Mouse (Mus musculus): ENCODE measurements around the gene Zdhhc18. TPM values are rescaled to one million over a fixed set of nuclear protein-coding genes. Genes with fewer than 3 reads are reported as not detected.

The Zdhhc18 gene
- 38.5 and 43.3 TPM in 2 replicates for polyA plus RNA-seq (2012; rRNA removed)

- peak in 1 of 2 experiments; percentile 85 for DNase-seq (ENCODE audit: extremely low spot score in 1 of 2, low spot score in 1 of 2)
Observed at GRCm38 (mm10) chr4:133649989-133650699, at the start of gene Zdhhc18. Gene Zdhhc18, minus strand, starts transcription at chr4:133650154.

DNA sequence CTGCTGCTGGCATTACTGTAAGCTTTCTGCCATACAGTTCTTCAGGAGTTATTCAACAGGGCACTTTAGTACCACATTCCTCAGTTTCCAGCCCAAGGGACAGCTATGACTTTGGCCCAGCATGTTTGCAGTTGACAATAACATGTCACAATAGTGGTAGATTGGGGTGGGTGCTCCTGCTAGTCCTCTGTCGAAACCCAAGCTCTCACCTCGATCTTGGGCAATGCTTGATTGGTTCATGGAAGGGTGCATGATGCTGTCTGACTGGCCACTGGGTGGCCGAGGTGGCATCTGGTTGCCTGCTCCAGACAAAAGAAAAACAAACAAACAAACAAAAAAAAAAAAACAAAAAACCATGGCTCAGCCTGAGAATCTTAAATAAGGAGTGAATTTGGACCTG is 45.4 kb upstream of the Zdhhc18 start:
- no peak for DNase-seq (ENCODE audit: extremely low spot score in 1 of 2, low spot score in 1 of 2)

DNA sequence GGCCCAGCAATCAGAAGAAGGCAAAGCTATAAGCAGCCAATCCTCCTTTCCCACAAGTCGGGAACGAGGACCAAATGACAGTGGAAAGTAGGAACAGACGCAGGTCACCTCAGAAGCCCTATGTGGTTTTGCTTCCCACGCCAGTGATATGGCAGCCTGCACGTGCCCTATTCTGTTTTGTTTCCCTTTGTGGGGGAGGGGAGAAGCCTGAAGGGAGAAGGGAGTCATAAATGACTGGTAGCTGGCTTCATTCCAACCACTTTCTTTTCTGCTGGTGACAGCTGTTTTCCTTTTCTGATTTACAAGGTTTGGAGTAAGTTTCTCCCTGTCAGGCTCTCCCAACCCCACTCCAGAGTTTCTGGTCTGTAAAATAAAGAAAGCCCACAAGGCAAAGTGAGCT is 40.3 kb upstream of the Zdhhc18 start:
- DNase-seq (ENCODE audit: extremely low spot score in 1 of 2, low spot score in 1 of 2) = no peak

DNA sequence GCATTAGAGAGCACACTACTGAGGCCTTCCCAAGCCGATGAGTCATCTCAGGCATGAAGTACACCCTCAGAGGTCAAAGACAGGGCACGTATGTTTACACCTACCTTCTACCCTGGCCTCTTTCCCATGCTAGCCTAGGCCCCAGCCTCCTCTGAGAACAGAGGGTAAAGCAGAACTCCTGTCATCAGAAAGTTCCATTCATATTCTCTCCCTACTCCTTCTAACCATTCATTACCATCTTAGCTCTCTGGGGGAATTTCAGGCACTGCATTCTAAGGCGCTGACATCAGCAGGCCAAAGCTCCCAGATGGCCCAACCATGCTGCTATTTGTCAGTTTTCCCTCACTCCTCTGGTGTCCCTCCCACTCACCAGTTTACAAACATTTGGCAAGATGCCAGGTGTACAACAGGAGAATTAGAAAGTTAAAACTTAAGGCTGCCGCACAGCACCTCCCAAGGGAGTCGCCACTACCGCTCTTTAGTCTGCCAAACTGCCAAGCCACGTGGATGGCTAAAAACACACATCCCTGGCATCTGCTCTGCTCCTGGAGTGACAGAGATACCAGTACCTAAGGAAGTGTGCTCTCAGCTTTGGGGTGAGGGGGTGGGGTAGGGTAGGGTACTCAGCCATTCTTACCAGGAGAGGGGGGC is 38.6 kb upstream of the Zdhhc18 start:
- DNase-seq (ENCODE audit: extremely low spot score in 1 of 2, low spot score in 1 of 2) = peak in 1 of 2 experiments; percentile 39

GRCm38 (mm10) chr4:133687126-133687525 is 37.2 kb upstream of the Zdhhc18 start:
- DNase-seq (ENCODE audit: extremely low spot score in 1 of 2, low spot score in 1 of 2) = no peak

- no peak for DNase-seq (ENCODE audit: extremely low spot score in 1 of 2, low spot score in 1 of 2)
Observed at GRCm38 (mm10) chr4:133686512-133686911, 36.6 kb upstream of the Zdhhc18 start.

GRCm38 (mm10) chr4:133680206-133680786 is 30.3 kb upstream of the Zdhhc18 start:
- DNase-seq (ENCODE audit: extremely low spot score in 1 of 2, low spot score in 1 of 2) = no peak

- no peak for DNase-seq (ENCODE audit: extremely low spot score in 1 of 2, low spot score in 1 of 2)
Observed at GRCm38 (mm10) chr4:133679629-133680028, 29.7 kb upstream of the Zdhhc18 start.

- no peak for DNase-seq (ENCODE audit: extremely low spot score in 1 of 2, low spot score in 1 of 2)
Observed at GRCm38 (mm10) chr4:133677266-133677665, 27.3 kb upstream of the Zdhhc18 start.

- no peak for DNase-seq (ENCODE audit: extremely low spot score in 1 of 2, low spot score in 1 of 2)
Observed at GRCm38 (mm10) chr4:133676189-133676588, 26.2 kb upstream of the Zdhhc18 start.

DNA sequence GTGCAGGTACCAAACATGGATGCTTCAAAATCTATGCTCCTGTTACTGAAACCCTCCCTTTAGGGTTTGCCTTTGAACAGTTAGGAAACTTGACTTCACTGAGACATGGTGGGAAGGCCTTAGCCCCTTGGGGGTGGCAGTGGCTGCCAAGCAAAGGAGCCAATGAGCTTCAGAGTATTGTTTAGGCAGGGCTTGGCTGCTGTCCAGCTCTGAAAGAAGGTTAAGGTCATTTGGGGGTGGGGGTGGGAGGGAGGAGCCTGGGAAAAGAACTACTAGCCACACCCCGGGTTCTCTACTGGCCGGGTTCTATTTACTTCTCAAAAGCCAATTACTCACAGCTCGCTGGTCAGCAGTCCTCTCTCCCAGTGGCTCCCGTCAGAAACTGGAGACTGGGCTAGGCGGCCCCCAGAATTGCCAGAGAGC is 25.7 kb upstream of the Zdhhc18 start:
- peak in 1 of 2 experiments; percentile 57 for DNase-seq (ENCODE audit: extremely low spot score in 1 of 2, low spot score in 1 of 2)

DNA sequence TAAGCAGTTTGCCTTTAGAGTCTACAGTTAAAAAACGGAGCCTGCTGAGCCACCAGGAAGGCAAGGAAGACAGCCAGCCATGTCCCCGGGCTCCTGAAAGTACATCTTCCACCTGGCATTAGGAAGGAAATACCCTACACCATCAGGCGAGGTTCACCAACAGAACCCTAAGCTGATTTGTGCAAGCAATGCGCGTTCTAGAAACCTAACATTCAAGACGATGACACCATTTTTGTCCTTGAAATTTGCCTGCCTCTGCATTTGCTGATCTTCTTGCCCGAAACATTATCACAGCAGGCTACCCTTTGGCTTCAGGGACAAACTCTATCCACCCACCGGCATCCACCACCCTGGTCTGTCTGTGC is 24.4 kb upstream of the Zdhhc18 start:
- no peak for DNase-seq (ENCODE audit: extremely low spot score in 1 of 2, low spot score in 1 of 2)

GRCm38 (mm10) chr4:133673666-133674330 is 23.8 kb upstream of the Zdhhc18 start:
- peak in 1 of 2 experiments; percentile 56 for DNase-seq (ENCODE audit: extremely low spot score in 1 of 2, low spot score in 1 of 2)

GRCm38 (mm10) chr4:133672845-133673647 is 23.1 kb upstream of the Zdhhc18 start:
- DNase-seq (ENCODE audit: extremely low spot score in 1 of 2, low spot score in 1 of 2) = no peak

DNA sequence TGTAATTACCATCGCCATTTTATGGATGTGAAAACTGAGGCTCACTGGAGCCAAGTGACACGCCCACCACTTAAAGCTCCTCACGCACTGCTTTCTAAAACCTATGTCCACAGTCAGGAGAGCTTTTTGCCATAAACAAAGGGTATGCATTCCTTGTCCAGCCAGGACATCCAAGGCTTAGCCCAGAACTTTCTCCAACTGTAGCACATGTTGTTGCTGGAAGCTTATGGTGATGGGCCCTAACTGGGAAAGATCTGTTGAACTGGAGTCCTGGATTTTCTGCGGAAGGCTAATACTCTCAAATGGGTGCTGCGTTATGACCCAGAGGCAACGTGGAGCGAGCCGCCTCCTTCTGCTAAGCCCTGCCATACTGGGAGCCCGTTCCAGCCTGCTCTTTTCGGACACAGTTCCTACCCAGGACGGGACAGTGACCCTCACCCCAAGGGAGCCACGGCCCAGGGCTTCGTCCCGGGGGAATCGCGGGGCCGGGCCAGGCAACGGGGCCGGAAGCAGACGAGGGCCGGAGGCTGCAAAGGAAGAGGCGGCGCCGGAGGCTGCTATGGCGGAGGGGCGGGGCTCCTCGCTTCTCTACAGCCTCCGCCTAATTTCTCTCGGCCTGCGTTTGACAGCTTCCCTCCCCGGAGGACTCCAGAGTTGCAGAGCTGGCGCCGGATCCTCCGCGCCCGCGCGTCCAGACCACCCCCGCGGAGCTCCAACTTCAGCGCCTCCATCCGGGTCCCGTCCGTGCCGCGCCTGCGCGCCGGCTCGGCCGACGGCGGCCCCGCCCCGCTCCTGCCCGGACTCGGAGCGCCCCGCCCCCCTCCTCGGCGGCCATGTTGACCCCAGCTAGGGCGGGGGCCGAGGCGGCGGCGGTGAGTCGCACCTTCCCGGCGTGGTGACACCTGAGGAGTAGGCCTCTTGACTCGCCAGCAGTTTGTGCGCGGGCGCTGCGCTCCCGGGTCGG is 22.2 kb upstream of the Zdhhc18 start, which contains the start of gene Pigv:
TSS of gene Pigv (minus strand) at position 767 of the 964 bp plus-strand sequence.
- DNase-seq (ENCODE audit: extremely low spot score in 1 of 2, low spot score in 1 of 2) = peak; percentile 79 to 95

DNA sequence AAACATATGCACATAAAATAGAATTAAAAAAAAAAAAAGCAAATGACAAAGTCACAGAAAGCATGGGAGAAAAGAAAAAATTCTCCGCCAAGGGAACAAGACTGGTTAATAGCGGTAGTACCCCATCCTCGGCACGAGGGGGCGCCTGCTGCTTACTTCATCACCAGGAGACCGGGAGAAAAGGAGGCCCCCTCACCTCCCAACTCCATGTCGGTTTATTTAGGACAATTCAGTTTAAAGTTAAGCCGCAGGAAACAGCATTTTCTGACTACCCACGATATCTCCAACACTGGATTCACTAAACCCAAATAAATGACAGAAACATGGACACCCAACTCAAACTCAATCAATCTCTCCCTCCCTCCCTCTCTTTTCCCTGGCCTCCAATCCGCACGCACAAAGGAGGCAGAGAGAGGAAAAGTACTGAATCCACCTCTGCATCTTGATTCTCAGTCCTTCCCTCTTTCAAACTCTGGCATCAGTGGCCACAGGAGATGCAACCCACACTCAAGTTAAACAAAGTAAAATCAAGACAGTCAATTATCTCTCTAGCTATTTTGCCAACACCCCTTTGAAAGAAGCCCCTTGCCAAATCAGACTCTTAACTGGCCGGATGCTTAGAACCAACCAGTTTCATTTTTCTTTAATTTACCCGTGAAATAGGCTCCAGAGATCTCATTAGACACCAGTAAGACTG is 21.4 kb upstream of the Zdhhc18 start:
- peak; percentile 71 to 93 for DNase-seq (ENCODE audit: extremely low spot score in 1 of 2, low spot score in 1 of 2)

GRCm38 (mm10) chr4:133669652-133670210 is 19.8 kb upstream of the Zdhhc18 start:
- no peak for DNase-seq (ENCODE audit: extremely low spot score in 1 of 2, low spot score in 1 of 2)

- no peak for DNase-seq (ENCODE audit: extremely low spot score in 1 of 2, low spot score in 1 of 2)
Observed at GRCm38 (mm10) chr4:133668537-133668936, 18.6 kb upstream of the Zdhhc18 start.
